Mouse (Mus musculus) adrenal gland, adult (tissue): ENCODE measurements around the gene Elp4.
A peak's percentile ranks its signal among the peaks of the same experiment; 100 is the strongest.

Experiments used
- DNase-seq, 2 experiments: peaks; one replicate each; pipeline ENCODE4 v3.0.0; 2022 to 2023; ENCODE audit warnings: low spot score in 1 of 2; ENCODE audit not compliant: inconsistent age in 2 of 2

The Elp4 gene

GRCm38 (mm10) chr2:105659926-105660873 lies 244.2 kb downstream of the Elp4 start:
- peak in 1 of 2 experiments; percentile 21 for DNase-seq

GRCm38 (mm10) chr2:105659350-105659749 lies 245.0 kb downstream of the Elp4 start:
- DNase-seq, result no peak

GRCm38 (mm10) chr2:105656456-105656855 lies 247.9 kb downstream of the Elp4 start:
- no peak for DNase-seq
